Mouse (Mus musculus): ENCODE measurements around the gene Rnaseh2a. TPM values are rescaled to one million over a fixed set of nuclear protein-coding genes. Genes with fewer than 3 reads are reported as not detected.
A peak's percentile ranks its signal among the peaks of the same experiment; 100 is the strongest.
"Not testable (repeated sequence)": the region's sequence is repeated elsewhere in the genome, so short reads cannot be mapped to it uniquely, and the experiment has no call there.

Rnaseh2a gene
- polyA plus RNA-seq, 1 experiment from 2014 or later, result 94.9 TPM

DNA sequence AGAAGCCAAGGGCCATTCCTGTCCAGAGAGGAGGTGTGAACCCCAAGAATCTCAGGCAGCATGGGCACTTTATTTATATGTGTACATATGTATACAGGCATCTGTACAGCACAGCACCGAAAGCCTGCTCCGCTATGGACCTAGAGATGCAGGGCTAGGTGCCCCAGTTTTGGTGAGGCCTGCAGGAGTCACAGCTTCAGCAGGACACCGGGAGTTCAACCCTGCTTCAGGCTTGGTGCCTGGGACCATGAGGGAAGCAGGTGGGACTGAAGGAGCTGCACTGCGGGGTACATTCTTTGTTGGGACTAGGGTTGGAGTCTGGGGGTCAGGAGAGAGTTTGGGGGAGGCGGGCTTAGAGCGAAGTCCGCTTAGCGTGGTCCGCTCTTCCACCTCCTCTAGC, 57.7 kb downstream of the Rnaseh2a start:
- H3K4me2 ChIP-seq (replicated peaks), result no peak overlapping the region
- H3K4me3 ChIP-seq (replicated peaks), result 0 out of 2 replicates have a peak overlapping the region, but pooled peaks have one; percentile 42
- H3K9me3 ChIP-seq (replicated peaks), result no peaks in the 10 kb centered on the region
- no peak overlapping the region for H3K9ac ChIP-seq
- H3K4me1 ChIP-seq, result peaks cover 32% of the 10 kb centered on the region
- WGBS, result 86% methylated on average over 9 of the region's 9 CpGs
- no peaks in the 10 kb centered on the region for H3K36me3 ChIP-seq
- no peak for ATAC-seq (ENCODE audit: insufficient number of reproducible peaks, low FRiP score, low TSS enrichment, low read depth)
- H3K27ac ChIP-seq (replicated peaks), result no peak overlapping the region
- H3K27me3 ChIP-seq, result peaks cover 32% of the 10 kb centered on the region

DNA sequence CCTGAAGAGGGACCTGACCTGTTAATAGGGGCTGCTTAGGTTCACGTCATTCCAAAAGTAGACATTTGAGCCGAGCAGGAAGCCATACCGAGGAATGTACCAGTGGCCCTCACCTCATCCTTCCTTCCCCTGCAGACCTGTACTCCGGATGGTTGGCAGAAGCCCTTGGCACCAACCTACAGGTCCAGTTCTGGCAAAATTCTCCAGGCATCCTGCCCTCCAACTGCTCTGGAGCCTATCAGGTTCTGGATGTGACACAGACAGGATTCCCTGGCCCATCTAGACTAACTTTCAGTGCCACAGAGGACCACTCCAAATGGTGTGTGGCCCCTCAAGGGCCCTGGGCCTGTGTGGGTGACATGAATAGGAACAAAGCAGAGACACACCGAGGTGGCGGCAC, 59.0 kb downstream of the Rnaseh2a start:
- 80% methylated on average over 6 of the region's 6 CpGs for WGBS
- H3K27ac ChIP-seq (replicated peaks), result no peak overlapping the region
- ATAC-seq (ENCODE audit: insufficient number of reproducible peaks, low FRiP score, low TSS enrichment, low read depth), result no peak
- no peak overlapping the region for H3K4me3 ChIP-seq (replicated peaks)
- H3K36me3 ChIP-seq, result no peaks in the 10 kb centered on the region
- H3K4me1 ChIP-seq, result peaks cover 32% of the 10 kb centered on the region
- no peak overlapping the region for H3K9ac ChIP-seq
- no peak overlapping the region for H3K4me2 ChIP-seq (replicated peaks)
- no peaks in the 10 kb centered on the region for H3K9me3 ChIP-seq (replicated peaks)
- peaks cover 32% of the 10 kb centered on the region for H3K27me3 ChIP-seq

DNA sequence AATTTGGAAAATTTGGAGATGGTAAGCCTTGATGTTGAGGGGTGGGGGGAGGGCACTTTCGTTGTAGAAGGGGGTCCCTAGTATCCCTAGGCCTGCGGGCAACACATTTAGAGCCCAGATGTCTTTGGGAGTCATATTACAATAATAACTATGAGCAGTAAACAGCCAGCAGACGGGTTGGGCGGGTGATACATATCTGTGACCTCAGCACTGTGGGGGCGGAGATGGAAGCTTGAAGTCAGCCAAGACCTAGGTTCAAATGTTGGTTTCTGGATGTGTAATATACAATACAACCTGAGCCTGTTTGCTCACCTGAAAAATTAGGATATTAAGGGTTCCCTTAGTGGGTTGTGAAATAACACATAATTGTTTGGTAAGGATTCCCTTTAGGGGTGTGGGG, 59.6 kb downstream of the Rnaseh2a start:
- H3K4me3 ChIP-seq (replicated peaks), result peak overlapping the region; percentile 62; the same call in 1 of the 2 replicates
- peaks cover 32% of the 10 kb centered on the region for H3K4me1 ChIP-seq
- no peak overlapping the region for H3K9ac ChIP-seq
- H3K27me3 ChIP-seq, result peaks cover 32% of the 10 kb centered on the region
- peak overlapping the region; percentile 71 for H3K4me2 ChIP-seq (replicated peaks)
- no peaks in the 10 kb centered on the region for H3K9me3 ChIP-seq (replicated peaks)
- WGBS, result 43% methylated on average over 5 of the region's 5 CpGs
- H3K36me3 ChIP-seq, result no peaks in the 10 kb centered on the region
- no peak for ATAC-seq (ENCODE audit: insufficient number of reproducible peaks, low FRiP score, low TSS enrichment, low read depth)
- H3K27ac ChIP-seq (replicated peaks), result no peak overlapping the region

DNA sequence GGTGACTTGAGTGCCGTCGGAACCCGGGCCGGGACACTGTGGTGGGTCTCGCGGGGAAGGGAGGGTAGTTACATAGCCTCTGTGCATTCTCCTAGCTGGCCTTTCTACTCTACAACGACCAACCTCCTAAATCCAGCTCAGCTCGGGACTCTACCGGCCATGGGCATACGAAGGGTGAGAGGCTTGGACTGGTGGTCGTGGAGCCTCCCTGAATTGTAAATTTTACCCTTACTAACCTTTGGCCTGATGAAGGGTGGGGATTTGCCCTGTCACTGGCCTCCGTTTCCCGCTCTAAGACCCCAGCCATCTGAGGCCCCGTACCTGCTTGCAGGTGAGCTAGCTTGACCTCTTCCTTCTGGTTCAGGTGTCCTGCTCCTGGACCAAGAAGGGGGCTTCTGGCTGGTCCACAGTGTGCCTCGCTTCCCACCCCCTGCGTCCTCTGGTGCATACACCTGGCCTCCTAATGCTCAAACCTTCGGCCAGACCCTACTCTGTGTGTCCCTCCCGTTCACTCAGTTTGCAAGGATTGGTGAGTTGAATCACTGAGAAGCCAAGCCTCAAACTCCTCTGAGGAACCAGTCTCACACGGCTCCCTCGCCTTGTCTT, 60.3 kb downstream of the Rnaseh2a start:
- WGBS, result 49% methylated on average over 20 of the region's 20 CpGs
- Histone ChIP-seq H3K36me3 (no peaks in the 10 kb centered on the region), H3K27ac (replicated peaks) (peak overlapping the region; percentile 68; the same call in 1 of the 2 replicates), H3K4me2 (replicated peaks) (peak overlapping the region; percentile 71), H3K27me3 (peaks cover 32% of the 10 kb centered on the region), H3K4me3 (replicated peaks) (peak overlapping the region; percentile 62), H3K4me1 (peaks cover 32% of the 10 kb centered on the region), H3K9ac (peak overlapping the region; percentile 44), H3K9me3 (replicated peaks) (no peaks in the 10 kb centered on the region)
- no peak for ATAC-seq (ENCODE audit: insufficient number of reproducible peaks, low FRiP score, low TSS enrichment, low read depth)

DNA sequence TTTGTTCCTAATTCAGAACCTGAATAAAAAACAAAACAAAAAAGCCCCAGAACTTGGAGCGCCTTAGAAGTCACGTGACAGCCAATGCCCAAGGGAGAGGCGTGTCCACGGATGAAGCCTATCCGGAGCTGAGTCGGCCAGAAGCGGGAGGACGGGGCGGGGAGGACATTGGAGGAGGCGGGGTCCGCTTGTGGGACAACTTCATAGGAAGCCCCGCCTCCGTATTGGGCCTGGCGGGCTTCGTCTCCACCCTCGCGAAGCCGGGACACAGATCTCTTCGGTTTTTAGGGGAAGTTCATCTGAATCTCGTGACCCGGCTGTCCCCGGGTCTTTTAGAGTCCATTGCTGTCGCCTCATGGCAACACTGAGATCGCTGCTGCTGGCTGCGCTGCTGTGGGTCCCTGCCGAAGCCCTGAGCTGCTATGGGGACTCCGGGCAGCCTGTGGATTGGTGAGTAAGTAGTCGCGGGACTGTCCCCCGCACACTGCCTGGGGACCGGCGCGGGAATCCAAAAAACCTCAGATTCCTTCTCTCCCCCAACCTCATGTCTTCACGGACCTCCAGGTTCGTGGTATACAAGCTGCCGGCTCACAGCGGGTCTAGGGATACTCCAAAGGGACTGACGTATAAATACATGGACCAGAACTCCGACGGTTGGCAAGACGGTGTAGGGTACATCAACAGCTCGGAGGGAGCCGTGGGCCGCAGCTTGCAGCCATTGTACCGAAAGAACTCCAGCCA, 61.0 kb downstream of the Rnaseh2a start, which contains the start of gene Dnase2a:
Gene Dnase2a (plus strand): TSS at position 140 of the 741 bp plus-strand sequence.
- H3K36me3 ChIP-seq, result no peaks in the 10 kb centered on the region
- H3K4me2 ChIP-seq (replicated peaks), result peak within 1 kb of the TSS; percentile 71
- H3K4me1 ChIP-seq, result peaks cover 34% of the 10 kb centered on the region
- H3K27me3 ChIP-seq, result peaks cover 27% of the 10 kb centered on the region
- H3K9ac ChIP-seq, result peak within 1 kb of the TSS; percentile 44
- under 1% methylated on average over 45 of the region's 45 CpGs for WGBS
- ATAC-seq (ENCODE audit: insufficient number of reproducible peaks, low FRiP score, low TSS enrichment, low read depth), result peak; percentile 93
- no peaks in the 10 kb centered on the region for H3K9me3 ChIP-seq (replicated peaks)
- H3K4me3 ChIP-seq (replicated peaks), result peak within 1 kb of the TSS; percentile 62
- peak within 1 kb of the TSS; percentile 71 for H3K27ac ChIP-seq (replicated peaks)

DNA sequence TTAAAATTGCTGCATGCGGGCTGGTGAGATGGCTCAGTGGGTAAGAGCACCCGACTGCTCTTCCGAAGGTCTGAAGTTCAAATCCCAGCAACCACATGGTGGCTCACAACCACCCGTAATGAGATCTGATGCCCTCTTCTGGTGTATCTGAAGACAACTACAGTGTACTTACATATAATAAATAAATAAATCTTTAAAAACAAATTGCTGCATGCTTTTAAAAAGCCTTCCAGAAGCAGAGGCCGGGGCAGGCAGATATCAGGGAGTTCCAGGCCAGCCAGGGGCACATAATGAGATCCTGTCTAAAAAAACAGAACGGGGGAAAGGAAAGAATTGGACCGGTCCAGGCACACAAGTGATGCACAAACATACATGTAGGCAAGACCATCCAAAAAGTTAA, 61.6 kb downstream of the Rnaseh2a start:
- ATAC-seq (ENCODE audit: insufficient number of reproducible peaks, low FRiP score, low TSS enrichment, low read depth); H3K9ac ChIP-seq; H3K36me3 ChIP-seq; H3K9me3 ChIP-seq (replicated peaks): not testable (repeated sequence)
- peak overlapping the region; percentile 62 for H3K4me3 ChIP-seq (replicated peaks)
- H3K27me3 ChIP-seq, result peaks cover 24% of the 10 kb centered on the region
- H3K4me2 ChIP-seq (replicated peaks), result peak overlapping the region; percentile 71
- peak overlapping the region; percentile 71 for H3K27ac ChIP-seq (replicated peaks)
- 22% methylated on average over 7 of the region's 7 CpGs for WGBS
- H3K4me1 ChIP-seq, result peaks cover 33% of the 10 kb centered on the region

DNA sequence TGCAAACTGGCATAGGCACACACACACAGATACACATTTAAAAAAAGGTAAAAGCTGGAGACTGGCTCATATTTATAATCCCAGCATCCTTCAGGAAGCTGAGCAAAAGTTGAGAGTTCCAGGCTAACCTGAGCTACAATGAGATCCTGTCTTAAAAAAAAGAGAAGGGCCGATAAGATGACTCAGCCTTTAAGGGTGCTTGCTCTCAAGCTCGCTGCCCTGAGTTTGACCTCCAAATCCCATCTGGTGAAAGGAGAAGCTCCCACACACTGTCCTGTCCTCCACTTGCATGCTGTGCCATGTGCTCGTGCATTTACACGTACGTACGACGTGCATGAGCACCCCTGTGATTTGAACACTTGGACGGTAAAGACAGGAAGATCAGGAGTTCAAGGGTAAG, 62.1 kb downstream of the Rnaseh2a start:
- Histone ChIP-seq H3K4me3 (replicated peaks) (no peak overlapping the region), H3K27ac (replicated peaks) (no peak overlapping the region), H3K27me3 (peaks cover 19% of the 10 kb centered on the region), H3K36me3 (no peaks in the 10 kb centered on the region), H3K4me2 (replicated peaks) (no peak overlapping the region), H3K9ac (no peak overlapping the region), H3K9me3 (replicated peaks) (no peaks in the 10 kb centered on the region), H3K4me1 (peaks cover 33% of the 10 kb centered on the region)
- no peak for ATAC-seq (ENCODE audit: insufficient number of reproducible peaks, low FRiP score, low TSS enrichment, low read depth)
- WGBS, result 72% methylated on average over 8 of the region's 8 CpGs

DNA sequence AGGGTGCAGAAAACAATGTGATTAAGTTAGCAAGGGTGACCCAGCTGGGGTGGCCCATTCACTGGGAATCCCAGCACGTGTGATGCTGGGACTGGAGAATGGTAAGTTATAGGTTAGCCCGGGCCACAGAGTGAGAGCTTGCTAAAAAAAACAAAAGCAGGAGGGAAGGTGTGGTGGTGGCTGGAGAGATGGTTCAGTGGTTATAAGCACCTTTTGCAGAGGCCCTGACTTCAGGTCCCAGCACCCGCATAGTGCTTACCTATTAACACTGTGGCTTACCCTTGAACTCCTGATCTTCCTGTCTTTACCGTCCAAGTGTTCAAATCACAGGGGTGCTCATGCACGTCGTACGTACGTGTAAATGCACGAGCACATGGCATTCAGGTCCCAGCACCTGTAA, 62.5 kb downstream of the Rnaseh2a start:
- no peak overlapping the region for H3K9ac ChIP-seq
- peaks cover 15% of the 10 kb centered on the region for H3K27me3 ChIP-seq
- no peak overlapping the region for H3K4me3 ChIP-seq (replicated peaks)
- no peaks in the 10 kb centered on the region for H3K36me3 ChIP-seq
- no peak overlapping the region for H3K27ac ChIP-seq (replicated peaks)
- no peak overlapping the region for H3K4me2 ChIP-seq (replicated peaks)
- no peaks in the 10 kb centered on the region for H3K9me3 ChIP-seq (replicated peaks)
- no peak for ATAC-seq (ENCODE audit: insufficient number of reproducible peaks, low FRiP score, low TSS enrichment, low read depth)
- WGBS, result 90% methylated on average over 9 of the region's 9 CpGs
- H3K4me1 ChIP-seq, result peaks cover 33% of the 10 kb centered on the region

Small RNA genes lying within 50 kb of the gene (microRNA-seq; reads per million reads assigned to microRNA genes)
- not detected for gene Gm24197 (ENCODE audit: borderline number of aligned reads)

Other genes starting within 250 kb of the Rnaseh2a start
- 4.2 and 4.9 TPM in 2 replicates for gene G430095P16Rik, start 246.8 kb downstream of the Rnaseh2a start, polyA plus RNA-seq (2015; fragmentation: Nextera tagmentation; extraction: Ambion mirVana)
- 61.4 and 62.0 TPM in 2 replicates for gene Nfix, start 169.4 kb downstream of the Rnaseh2a start, polyA plus RNA-seq (2015; fragmentation: Nextera tagmentation; extraction: Ambion mirVana)
- 8.4 and 8.9 TPM in 2 replicates for gene Dand5, start 146.9 kb downstream of the Rnaseh2a start, polyA plus RNA-seq (2015; fragmentation: Nextera tagmentation; extraction: Ambion mirVana)
- 46.5 TPM in 2 replicates for gene Gadd45gip1, start 138.2 kb downstream of the Rnaseh2a start, polyA plus RNA-seq (2015; fragmentation: Nextera tagmentation; extraction: Ambion mirVana)
- 104 and 110 TPM in 2 replicates for gene Rad23a, start 129.1 kb downstream of the Rnaseh2a start, polyA plus RNA-seq (2015; fragmentation: Nextera tagmentation; extraction: Ambion mirVana)
- gene Calr, start 122.8 kb downstream of the Rnaseh2a start, polyA plus RNA-seq (2015; fragmentation: Nextera tagmentation; extraction: Ambion mirVana), result 975 and 998 TPM in 2 replicates
- 94.5 and 99.8 TPM in 2 replicates for gene Farsa, start 112.8 kb downstream of the Rnaseh2a start, polyA plus RNA-seq (2015; fragmentation: Nextera tagmentation; extraction: Ambion mirVana)
- gene Syce2, start 97.7 kb downstream of the Rnaseh2a start, polyA plus RNA-seq (2015; fragmentation: Nextera tagmentation; extraction: Ambion mirVana), result 68.0 and 72.9 TPM in 2 replicates
- gene Gcdh, start 75.8 kb downstream of the Rnaseh2a start, polyA plus RNA-seq (2015; fragmentation: Nextera tagmentation; extraction: Ambion mirVana), result 29.4 and 32.2 TPM in 2 replicates
- gene Klf1, start 67.8 kb downstream of the Rnaseh2a start, polyA plus RNA-seq (2015; fragmentation: Nextera tagmentation; extraction: Ambion mirVana), result 1.3 and 1.6 TPM in 2 replicates
- gene Dnase2a, start 61.2 kb downstream of the Rnaseh2a start, polyA plus RNA-seq (2015; fragmentation: Nextera tagmentation; extraction: Ambion mirVana), result 20.0 and 22.4 TPM in 2 replicates
- gene Mast1, start 32.4 kb downstream of the Rnaseh2a start, polyA plus RNA-seq (2015; fragmentation: Nextera tagmentation; extraction: Ambion mirVana), result 1.9 and 2.2 TPM in 2 replicates
- gene Rtbdn, start 22.8 kb downstream of the Rnaseh2a start, polyA plus RNA-seq (2015; fragmentation: Nextera tagmentation; extraction: Ambion mirVana), result 0.27 TPM in 1 of 2 replicates, not detected in the other
- not detected in 2 replicates for gene Gm49661, start 334 bp downstream of the Rnaseh2a start, polyA plus RNA-seq (2015; fragmentation: Nextera tagmentation; extraction: Ambion mirVana)
- 705 and 717 TPM in 2 replicates for gene Prdx2, start 180 bp downstream of the Rnaseh2a start, polyA plus RNA-seq (2015; fragmentation: Nextera tagmentation; extraction: Ambion mirVana)
- gene Junb, start 9.0 kb upstream of the Rnaseh2a start, polyA plus RNA-seq (2015; fragmentation: Nextera tagmentation; extraction: Ambion mirVana), result 38.0 and 40.5 TPM in 2 replicates
- gene Hook2, start 20.8 kb upstream of the Rnaseh2a start, polyA plus RNA-seq (2015; fragmentation: Nextera tagmentation; extraction: Ambion mirVana), result 27.2 and 30.6 TPM in 2 replicates
- gene Best2, start 44.8 kb upstream of the Rnaseh2a start, polyA plus RNA-seq (2015; fragmentation: Nextera tagmentation; extraction: Ambion mirVana), result 0.93 and 2.0 TPM in 2 replicates
- gene Asna1, start 55.5 kb upstream of the Rnaseh2a start, polyA plus RNA-seq (2015; fragmentation: Nextera tagmentation; extraction: Ambion mirVana), result 117 and 119 TPM in 2 replicates
- gene Trir, start 57.1 kb upstream of the Rnaseh2a start, polyA plus RNA-seq (2015; fragmentation: Nextera tagmentation; extraction: Ambion mirVana), result 114 and 117 TPM in 2 replicates
- 31.4 and 32.9 TPM in 2 replicates for gene Tnpo2, start 67.1 kb upstream of the Rnaseh2a start, polyA plus RNA-seq (2015; fragmentation: Nextera tagmentation; extraction: Ambion mirVana)
- gene Fbxw9, start 90.3 kb upstream of the Rnaseh2a start, polyA plus RNA-seq (2015; fragmentation: Nextera tagmentation; extraction: Ambion mirVana), result 32.6 and 37.4 TPM in 2 replicates
- 0.65 and 0.88 TPM in 2 replicates for gene Gm5741, start 98.2 kb upstream of the Rnaseh2a start, polyA plus RNA-seq (2015; fragmentation: Nextera tagmentation; extraction: Ambion mirVana)
- gene Dhps, start 102.0 kb upstream of the Rnaseh2a start, polyA plus RNA-seq (2015; fragmentation: Nextera tagmentation; extraction: Ambion mirVana), result 53.0 and 57.9 TPM in 2 replicates
- gene Wdr83os, start 111.0 kb upstream of the Rnaseh2a start, polyA plus RNA-seq (2015; fragmentation: Nextera tagmentation; extraction: Ambion mirVana), result 123 and 127 TPM in 2 replicates
- 42.0 and 43.7 TPM in 2 replicates for gene Wdr83, start 111.5 kb upstream of the Rnaseh2a start, polyA plus RNA-seq (2015; fragmentation: Nextera tagmentation; extraction: Ambion mirVana)
- gene Man2b1, start 113.5 kb upstream of the Rnaseh2a start, polyA plus RNA-seq (2015; fragmentation: Nextera tagmentation; extraction: Ambion mirVana), result 35.7 and 39.5 TPM in 2 replicates
- 3.2 TPM in 2 replicates for gene Zfp791, start 153.3 kb upstream of the Rnaseh2a start, polyA plus RNA-seq (2015; fragmentation: Nextera tagmentation; extraction: Ambion mirVana)
- not detected in 2 replicates for gene Cks1brt, start 182.2 kb upstream of the Rnaseh2a start, polyA plus RNA-seq (2015; fragmentation: Nextera tagmentation; extraction: Ambion mirVana)